Mouse (Mus musculus): ENCODE measurements at regions not wholly inside any gene's neighbourhood (a gene's known extent, or its start where the extent isn't known, plus 50 kb on each side); places are given as distances from the start of the nearest gene placed in this dataset.

DNA sequence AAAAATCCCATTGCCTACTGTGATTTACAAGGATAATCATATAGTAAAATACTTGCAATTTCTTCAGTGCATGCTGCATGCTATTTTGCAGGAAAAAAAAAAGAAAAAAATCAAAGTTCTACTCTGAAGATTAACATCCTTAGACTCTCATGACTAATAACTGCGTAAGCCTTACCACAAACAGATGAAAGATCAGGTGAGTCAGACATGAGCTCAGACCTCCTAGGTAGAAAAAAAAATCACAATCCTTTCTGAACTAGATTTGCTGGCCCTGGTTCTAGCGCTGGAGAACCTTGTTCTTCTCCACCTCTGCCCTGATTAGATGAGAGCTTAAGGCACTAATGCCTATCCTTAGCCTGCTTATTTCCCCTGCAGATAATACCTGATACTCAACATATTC is 96.1 kb upstream of the Snap25 start:
- DNase-seq (ENCODE audit: low spot score in 2 of 2), result no peak

DNA sequence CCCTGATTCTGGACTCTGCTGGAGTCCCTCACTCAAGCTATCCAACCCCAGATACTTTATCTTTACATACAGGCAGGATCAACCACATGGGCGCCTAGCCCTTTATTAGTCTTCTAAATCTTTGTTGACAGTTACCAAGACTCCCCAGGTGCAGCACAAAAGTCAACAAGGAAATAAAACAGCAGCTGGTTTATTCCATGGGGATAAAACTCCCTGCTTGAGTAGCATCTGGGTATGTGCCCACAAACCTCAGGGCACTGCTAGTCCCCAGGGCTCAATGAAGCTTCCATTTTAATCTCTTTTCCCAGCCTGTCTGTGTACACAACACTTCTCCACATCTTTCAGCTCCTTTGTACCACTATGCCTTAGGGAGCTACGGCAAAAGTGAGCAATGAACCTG is 95.1 kb upstream of the Snap25 start:
- no peak for DNase-seq (ENCODE audit: low spot score in 2 of 2)

DNA sequence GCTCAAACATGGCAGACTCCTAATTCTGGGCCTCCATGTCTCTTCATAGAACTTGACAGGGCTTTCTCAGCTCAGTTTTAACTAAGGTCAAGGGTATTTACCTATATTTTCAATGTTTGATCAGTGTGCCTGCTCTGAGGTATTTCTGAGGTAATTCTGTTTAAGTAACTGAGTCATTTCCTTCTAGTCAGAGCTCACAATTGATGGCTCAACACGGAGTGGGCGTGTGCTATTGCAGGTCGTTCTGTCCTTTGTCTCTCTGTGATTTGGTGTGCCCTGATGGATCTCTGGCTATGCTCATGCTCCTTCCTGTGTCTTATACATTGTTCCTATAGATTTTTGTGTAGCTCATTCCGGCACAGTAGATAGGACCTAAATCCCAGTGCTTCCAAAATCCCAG is 92.9 kb upstream of the Snap25 start:
- no peak for DNase-seq (ENCODE audit: low spot score in 2 of 2)

DNA sequence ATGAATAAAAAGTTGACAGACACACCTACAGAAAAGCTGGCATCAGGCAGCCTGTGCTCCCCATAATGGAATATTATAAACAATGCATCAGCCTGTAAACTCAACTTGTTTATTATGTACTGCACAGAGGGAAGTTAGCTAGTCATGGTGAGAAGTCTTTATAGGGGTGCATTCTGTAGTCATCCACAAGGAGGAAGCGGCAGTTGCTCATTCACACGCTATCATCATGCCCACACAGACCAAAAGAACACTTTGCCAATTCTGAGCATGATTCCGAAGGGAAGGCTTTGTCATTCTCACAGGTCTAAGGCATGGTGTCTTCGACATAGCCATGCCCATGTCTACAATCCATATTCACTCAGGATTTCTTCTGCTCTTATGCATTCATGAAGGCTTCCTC is 92.3 kb upstream of the Snap25 start:
- DNase-seq (ENCODE audit: low spot score in 2 of 2), result no peak

DNA sequence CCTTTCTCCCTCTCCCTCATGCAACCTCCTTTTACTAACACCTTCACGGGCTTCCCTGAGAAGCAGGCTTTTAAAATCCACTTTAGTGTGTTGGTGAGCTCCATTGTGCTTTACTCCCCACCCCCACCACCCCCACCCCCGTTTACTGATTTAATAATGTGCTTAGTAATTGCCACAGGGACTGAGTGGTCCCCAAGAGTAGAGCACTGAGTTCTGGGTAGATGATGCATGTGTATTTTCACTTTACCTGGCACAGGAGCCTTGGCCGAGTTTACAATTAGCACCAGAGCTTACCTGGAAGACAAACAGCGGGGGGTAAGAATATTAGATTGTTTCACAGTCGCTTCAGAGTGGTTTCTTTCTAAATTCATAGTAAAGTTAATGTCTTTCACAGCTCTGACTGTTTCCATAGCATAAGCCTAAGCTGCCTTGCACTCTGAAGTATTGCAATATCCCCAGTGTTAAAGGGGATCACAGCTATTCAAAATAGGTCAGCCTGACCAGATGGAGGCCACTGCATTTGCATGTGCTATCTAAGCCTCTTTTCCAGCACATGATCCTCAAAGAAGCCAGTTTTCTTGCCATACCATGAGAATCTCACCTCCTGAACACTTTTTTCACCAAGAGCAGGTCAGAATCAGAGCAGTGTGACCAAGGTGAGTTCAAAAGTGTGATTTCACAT is 89.3 kb upstream of the Snap25 start:
- DNase-seq (ENCODE audit: low spot score in 2 of 2), result no peak

DNA sequence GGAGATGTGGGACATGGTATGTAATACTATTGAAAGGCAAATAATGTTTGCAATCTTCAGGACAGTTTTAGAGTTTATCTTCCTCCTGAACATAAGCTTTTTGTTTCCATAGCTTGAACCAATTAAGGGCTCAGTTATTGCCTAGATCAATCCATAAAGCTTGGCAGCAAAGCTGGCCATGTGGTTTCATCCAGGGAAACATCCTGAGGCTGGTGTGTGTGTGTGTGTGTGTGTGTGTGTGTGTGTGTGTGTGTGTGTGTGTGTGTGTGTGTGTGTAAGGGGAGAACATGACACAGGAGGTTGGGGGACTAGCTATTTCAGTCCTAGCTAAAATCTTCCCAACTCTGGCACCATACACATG is 88.8 kb upstream of the Snap25 start:
- no peak for DNase-seq (ENCODE audit: low spot score in 2 of 2)

DNA sequence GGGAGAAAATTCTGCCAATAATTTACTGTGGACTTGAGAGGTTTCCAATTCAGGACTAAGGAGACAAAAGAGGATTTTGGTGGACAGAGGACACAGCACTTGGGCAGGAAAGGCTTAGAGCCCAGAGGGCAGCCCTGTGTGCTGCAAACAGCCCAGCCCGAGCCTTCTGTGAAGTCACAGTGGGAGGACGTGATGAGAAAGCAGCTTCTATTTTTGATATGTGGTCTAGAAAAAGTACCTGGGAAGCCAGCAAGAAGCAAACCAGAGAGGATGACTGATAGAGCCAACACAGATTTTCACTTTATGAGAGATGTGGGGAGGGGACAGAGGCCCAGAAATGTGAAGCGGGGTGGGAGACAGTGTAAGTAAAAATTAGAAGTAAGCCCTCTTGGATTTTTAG is 66.3 kb upstream of the Snap25 start:
- DNase-seq (ENCODE audit: low spot score in 2 of 2), result no peak

DNA sequence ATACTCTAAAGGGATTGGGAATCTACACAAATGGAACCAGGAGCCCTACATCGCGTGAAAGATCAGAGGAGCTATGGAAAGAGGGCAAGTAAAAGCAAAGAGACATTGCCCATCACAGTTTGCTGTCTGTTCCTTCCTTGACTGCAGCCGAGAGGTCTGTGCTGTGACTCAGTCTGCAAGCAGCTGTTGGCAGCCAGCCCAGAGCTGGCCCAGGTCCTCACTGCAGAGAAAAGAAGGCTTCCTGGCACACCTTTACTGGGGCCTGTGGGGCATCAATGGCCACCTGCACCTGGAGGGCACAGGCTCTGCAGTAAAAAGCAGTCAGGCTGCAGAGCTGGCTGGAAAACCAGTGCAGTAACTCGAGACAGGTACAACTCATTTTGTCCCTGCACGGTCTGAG is 64.6 kb upstream of the Snap25 start:
- peak; percentile 59 to 73 for DNase-seq (ENCODE audit: low spot score in 2 of 2)

DNA sequence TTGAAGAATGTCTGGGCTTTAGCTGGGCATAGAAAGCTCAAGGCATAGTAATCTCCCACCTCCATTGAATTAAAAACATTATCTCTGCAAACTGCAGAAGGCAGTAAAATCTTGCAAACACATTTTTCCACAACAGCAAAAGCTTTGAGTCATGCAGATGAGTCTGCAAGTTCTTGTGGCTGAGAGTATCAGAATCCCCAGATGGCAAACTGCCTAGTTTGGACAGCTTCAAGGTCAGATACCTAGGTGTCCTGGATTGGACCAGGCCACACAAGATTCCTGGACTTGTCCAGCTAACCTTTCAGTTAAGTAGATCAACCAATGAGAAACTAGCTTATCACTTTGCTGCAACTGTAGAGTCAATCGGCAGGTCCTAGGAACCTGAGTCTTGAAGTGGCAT is 62.5 kb upstream of the Snap25 start:
- DNase-seq (ENCODE audit: low spot score in 2 of 2), result no peak

DNA sequence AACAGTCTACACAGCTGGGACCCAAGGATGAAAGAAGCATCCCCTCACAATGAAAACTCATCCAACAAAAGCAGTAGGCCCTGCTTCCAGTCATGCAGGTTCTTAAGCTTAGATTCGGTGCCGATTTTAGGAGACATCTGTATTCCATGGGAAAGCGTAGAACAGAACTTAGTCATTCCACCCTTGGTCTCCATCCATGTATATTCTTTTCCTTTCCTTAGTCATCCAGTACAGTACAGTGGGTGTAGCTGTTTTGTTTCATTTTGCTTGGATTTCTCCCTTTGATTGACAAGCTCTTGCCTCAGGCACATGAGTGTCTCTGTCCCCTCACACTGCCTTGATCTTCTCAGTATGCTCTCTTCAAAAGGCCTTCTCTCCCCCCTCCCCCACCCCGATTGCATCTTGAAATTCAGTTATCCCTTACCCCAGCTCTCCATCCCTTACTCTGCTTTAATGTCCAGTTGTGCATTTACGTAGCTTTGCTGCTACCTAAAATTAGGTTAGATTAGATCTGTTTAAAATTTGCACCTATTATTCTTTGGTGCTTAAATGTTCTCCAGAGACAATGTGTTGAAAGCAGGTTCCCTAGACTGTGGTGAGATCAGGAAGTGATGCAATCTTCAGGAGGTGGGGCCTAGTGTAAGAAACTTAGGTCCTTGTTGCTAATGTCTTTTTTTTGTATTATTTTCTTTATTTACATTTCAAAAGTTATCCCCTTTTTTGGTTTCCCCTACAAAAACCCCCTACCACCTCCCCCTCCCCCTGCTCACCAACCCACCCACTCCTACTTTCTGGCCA is 60.8 kb upstream of the Snap25 start:
- no peak for DNase-seq (ENCODE audit: low spot score in 2 of 2)
